Mouse (Mus musculus) urinary bladder, postnatal 4 days (tissue): ENCODE measurements around the gene March4.

Experiments used
- DNase-seq, 2 experiments: peaks; one replicate each; pipeline ENCODE4 v3.0.0; 2021 to 2022; ENCODE audit warnings: low spot score in 2 of 2

March4 gene

GRCm38 (mm10) chr1:72530516-72531196 lies 6.1 kb downstream of the March4 start:
- no peak for DNase-seq

- DNase-seq = no peak
Measured at GRCm38 (mm10) chr1:72529192-72529591, 7.5 kb downstream of the March4 start.

GRCm38 (mm10) chr1:72523601-72524000 lies 13.1 kb downstream of the March4 start:
- DNase-seq = no peak

DNA sequence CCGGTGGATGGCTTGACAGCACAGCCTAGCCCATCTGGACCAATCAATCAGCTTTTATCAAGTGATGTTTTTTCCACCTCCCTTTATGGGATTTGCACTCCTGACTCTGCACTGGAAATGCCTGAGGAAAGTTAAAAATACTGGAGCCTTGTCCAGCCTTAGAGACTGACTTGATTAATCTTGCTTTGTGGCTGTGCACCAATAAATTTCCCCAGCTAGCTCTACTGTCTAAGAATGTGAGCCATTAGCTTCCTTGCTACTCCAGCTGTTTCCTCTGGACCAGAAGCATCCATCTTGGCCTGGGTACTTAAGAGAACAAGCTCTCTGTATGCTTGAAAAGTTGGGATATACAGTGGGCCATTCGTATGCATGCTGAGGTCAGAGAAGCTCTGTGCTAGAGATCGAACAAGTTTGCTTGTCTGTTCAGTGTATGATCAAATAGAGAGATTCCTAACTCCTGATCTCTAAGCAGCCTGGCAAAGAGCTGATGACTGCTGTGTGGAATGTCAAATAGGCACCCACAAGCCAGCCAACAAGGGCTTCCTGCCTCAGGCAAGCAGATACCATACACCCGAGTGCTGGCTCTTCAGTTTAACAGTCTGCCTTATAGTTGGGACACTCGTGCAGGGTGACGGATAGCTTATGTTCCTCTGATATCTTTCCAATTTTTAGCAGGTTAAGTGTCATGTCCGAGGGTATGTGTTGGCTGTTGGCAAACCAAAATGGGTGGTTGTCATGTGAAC lies 25.8 kb downstream of the March4 start:
- DNase-seq = no peak

GRCm38 (mm10) chr1:72509551-72509950 lies 27.2 kb downstream of the March4 start:
- no peak for DNase-seq

- DNase-seq = no peak
Measured at GRCm38 (mm10) chr1:72507670-72508069, 29.1 kb downstream of the March4 start.

DNA sequence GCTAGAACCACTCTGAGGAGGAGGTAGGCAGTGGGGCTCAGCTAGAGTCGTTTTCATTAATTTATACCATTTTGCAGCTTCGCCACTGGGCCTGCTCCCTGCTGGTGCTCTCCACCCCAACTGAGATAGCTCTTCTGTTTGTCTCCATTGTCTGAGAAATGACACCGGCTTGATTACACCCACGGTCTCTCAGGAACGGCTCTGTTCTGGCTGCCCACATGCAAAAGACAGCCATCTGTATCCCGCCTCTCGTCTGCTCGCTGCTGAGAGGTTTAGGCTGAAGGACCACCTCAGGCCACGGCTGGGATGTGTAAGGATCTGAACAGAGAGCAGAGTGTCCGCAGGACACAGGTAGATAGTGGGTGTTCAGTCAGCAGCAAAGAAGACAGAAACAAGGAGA lies 30.5 kb downstream of the March4 start:
- no peak for DNase-seq

DNA sequence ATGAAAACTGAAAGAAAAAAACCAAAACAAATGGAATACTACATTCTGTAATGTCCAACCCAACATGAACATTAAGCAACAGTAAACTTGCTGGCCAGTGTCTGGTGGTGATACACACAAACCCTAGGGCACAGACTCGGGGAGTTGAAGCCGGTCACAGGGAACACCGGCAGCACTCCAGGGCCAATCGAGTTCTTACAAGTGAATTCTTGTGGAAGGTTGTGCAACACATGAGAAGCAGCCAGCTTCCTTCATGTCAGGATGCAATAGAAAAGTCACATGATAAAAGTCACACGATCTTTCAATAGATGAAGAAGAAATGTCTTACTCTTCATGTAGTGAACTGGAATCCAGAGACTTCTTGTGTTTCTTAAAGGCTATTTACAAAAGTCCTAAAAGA lies 39.1 kb downstream of the March4 start:
- DNase-seq = no peak

- DNase-seq = no peak
Measured at GRCm38 (mm10) chr1:72493454-72493853, 43.3 kb downstream of the March4 start.

DNA sequence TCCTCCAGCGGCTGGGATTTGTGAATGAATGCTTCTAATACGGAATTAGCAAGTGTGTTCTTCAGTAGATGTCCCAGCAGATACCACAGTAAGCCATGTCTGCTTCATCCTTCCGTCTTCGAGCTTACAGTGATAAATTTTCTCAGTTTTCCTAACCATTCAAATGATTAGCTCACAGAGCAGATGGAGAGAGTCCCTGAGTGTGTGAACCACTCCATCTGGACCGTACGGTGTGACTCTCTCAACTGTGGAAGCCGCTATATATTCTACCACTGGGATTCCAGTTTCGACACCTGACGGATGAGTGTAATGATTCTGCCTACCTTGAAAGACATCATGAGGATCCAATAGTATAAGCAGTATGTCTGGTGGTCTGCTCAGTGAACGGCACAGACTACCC lies 44.1 kb downstream of the March4 start:
- DNase-seq = no peak

- no peak for DNase-seq
Measured at GRCm38 (mm10) chr1:72491307-72491706, 45.4 kb downstream of the March4 start.

DNA sequence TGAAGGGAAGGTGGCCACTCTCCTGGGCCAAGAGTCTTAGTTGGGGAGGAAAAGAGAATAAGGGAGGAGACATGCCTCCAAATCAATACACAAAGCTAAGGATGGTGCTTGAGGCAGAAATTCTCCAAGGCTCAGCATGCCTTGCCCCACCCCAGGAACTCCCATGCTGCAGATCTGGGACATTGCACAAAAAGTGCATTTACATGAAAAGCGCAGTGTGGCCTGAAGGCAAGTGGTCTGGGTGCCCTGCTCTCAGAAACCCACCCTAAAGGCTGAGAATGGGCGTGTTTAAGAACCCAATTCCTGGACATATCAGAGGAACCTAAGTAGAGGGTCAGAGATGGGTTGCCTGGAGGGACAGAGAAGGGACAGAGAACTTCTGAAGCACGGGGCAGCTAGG lies 45.9 kb downstream of the March4 start:
- no peak for DNase-seq

GRCm38 (mm10) chr1:72490193-72490592 lies 46.5 kb downstream of the March4 start:
- DNase-seq = no peak

- no peak for DNase-seq
Measured at GRCm38 (mm10) chr1:72476594-72476993, 60.1 kb downstream of the March4 start.

- no peak for DNase-seq
Measured at GRCm38 (mm10) chr1:72469075-72469474, 67.7 kb downstream of the March4 start.

DNA sequence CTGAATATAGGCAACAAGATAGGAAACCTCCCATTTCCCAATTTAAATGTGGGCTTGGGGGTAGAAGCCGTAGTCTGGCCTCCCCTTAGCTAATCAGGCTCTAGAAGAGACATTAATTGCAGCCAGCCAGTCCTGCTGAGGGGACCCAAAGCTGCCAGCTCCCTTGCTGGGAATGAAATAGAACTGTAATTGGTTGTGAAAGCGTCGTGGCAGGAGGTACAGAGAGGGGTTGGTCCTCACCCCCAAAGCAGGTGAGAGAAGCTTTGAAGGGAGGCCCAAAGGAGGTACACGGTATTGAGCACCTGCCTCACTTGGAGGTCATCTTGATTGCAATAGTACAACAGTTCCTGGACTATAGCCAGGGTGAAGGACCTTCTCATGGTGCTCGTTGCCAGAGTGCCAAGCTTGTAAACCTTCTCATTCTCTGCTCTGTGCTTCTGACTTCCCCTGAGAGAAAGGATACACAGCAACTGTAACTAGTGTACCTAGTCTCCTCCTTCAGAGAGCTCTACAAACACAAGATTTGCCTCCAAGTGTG lies 68.2 kb downstream of the March4 start:
- DNase-seq = no peak

- no peak for DNase-seq
Measured at GRCm38 (mm10) chr1:72464926-72465583, 71.7 kb downstream of the March4 start.

GRCm38 (mm10) chr1:72462516-72462915 lies 74.2 kb downstream of the March4 start:
- no peak for DNase-seq

DNA sequence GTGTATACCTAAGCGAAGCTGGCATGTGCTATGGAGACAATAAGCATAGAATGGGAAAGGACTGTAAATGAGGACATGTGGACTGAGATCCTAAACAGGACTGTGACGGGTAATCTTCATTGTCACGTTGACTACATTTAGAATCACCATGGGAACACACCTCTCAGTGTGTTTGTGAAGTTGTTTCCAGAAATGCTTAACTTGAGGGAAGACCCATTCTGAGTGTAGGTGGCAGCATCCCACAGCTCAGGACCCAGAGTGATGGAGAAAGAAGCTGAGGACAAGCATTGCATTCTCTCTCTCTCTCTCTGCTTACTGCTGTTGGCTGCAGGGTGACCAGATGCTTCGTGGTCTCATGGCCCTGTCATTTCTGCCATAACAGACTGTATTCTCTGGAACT lies 79.1 kb downstream of the March4 start:
- no peak for DNase-seq

DNA sequence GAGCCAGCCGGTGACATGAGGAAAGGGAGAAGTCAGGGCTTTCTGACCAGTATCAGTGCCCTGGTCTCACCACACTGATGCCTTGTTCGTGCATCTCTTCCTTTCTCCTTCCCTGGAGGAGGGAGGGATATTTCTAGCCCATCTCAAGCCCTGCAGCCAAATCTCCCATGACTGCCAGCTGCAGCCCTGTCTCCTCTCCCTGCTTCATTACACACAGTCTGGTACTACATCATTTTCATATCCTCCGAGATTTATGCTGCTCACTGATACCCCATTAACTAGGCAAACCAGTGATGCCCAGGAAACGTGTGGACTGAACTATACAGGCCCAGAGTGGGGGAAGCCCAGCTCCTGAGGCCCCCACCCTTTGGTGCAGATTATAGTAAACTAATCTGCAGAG lies 80.8 kb downstream of the March4 start:
- no peak for DNase-seq

GRCm38 (mm10) chr1:72454733-72455201 lies 82.0 kb downstream of the March4 start:
- no peak for DNase-seq

DNA sequence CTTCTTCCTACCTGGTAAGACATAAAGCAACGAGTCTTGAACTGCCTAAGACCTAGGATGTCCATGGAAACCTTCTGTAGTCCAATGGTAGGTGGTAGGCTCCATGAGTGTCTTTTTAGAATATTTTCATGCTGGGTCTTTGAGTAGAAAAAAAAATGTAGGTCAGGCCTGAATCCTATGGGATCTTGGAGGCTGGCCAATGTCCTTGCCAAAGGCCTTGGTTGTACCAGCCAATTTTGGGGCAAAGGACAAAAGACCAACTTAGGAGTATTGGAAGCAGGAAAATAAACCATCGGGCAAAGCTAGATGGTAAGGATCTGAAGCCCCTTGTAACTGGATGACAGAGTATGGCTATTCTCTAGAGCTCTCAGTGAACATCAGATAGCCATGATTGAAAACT lies 83.9 kb downstream of the March4 start:
- DNase-seq = no peak

- no peak for DNase-seq
Measured at GRCm38 (mm10) chr1:72450790-72451189, 85.9 kb downstream of the March4 start.
